Mouse (Mus musculus): ENCODE results near the gene Pde4d. TPM values are rescaled to one million over a fixed set of nuclear protein-coding genes. Genes with fewer than 3 reads are reported as not detected.

Gene Pde4d
- polyA plus RNA-seq, 1 experiment from 2014 or later = 13.0 TPM

DNA sequence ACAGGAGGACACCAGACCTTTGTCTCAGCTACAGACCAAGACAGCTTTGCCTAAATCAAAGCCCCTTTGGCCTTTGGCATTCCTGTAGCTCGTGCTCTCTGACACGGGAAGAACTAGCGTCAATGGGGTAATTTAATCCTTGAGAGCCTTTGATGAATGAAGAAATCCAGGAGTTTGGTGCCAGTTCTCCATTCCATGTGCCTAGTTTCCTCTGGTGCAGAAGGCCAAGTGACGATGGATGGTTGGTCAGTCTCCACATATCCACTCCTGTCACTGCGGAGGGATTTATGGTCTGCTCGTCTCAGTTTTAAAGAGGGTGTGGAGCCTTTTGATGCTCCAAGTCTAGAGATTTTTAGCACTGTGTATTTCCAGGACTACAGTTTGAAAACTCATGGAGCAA, 1036.4 kb downstream of the Pde4d start:
- Histone ChIP-seq H3K27ac (replicated peaks) (no peak overlapping the region), H3K4me3 (ENCODE audit: low read depth, low read length) (no peak overlapping the region), H3K9me3 (ENCODE audit: control insufficient read depth, low read length) (no peaks in the 10 kb centered on the region), H3K4me2 (replicated peaks; ENCODE audit: low read depth) (no peak overlapping the region), H3K36me3 (ENCODE audit: control insufficient read depth, insufficient read depth, low read length) (no peaks in the 10 kb centered on the region), H3K9ac (ENCODE audit: low read length) (no peak overlapping the region), H3K27me3 (ENCODE audit: control insufficient read depth, insufficient read depth, low read length) (no peaks in the 10 kb centered on the region), H3K4me1 (replicated peaks; ENCODE audit: control insufficient read depth, insufficient read depth) (no peaks in the 10 kb centered on the region)
- 66% methylated on average over 6 of the region's 6 CpGs for WGBS
- no peak for TF ChIP-seq EP300 (optimal IDR thresholded peaks at IDR 0.05)
- no peak for TF ChIP-seq CTCF (IDR thresholded peaks at IDR 0.05; ENCODE audit: low read depth)
- DNase-seq (ENCODE audit: low spot score) (no peak), ATAC-seq (ENCODE audit: low FRiP score, low TSS enrichment) (no peak)

DNA sequence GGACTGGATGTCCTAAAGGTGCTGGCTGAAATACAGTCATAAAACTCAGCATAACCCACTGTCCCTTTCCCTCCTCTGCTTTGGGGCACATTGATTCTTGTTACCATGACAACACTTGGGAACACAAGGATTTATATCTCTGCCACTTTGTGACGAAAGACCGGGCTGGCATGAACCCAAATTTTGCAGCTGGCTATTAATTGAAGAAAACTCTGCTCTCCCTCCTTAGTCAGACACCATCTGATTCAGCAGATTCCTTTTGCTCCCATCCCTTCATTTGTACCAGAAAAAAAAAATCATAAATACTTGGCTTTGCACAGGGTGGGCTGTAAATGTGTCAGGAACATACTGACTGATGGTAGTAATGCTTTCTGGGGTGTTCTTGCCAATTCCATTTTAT, 1037.6 kb downstream of the Pde4d start:
- Histone ChIP-seq H3K4me2 (replicated peaks; ENCODE audit: low read depth) (no peak overlapping the region), H3K4me3 (ENCODE audit: low read depth, low read length) (no peak overlapping the region), H3K9ac (ENCODE audit: low read length) (no peak overlapping the region), H3K27me3 (ENCODE audit: control insufficient read depth, insufficient read depth, low read length) (no peaks in the 10 kb centered on the region), H3K9me3 (ENCODE audit: control insufficient read depth, low read length) (no peaks in the 10 kb centered on the region), H3K4me1 (replicated peaks; ENCODE audit: control insufficient read depth, insufficient read depth) (no peaks in the 10 kb centered on the region), H3K36me3 (ENCODE audit: control insufficient read depth, insufficient read depth, low read length) (no peaks in the 10 kb centered on the region), H3K27ac (replicated peaks) (no peak overlapping the region)
- ATAC-seq (ENCODE audit: low FRiP score, low TSS enrichment) (no peak), DNase-seq (ENCODE audit: low spot score) (no peak)
- TF ChIP-seq CTCF (IDR thresholded peaks at IDR 0.05; ENCODE audit: low read depth) = no peak
- no peak for TF ChIP-seq EP300 (optimal IDR thresholded peaks at IDR 0.05)
- WGBS = 43% methylated on average over 2 of the region's 2 CpGs

DNA sequence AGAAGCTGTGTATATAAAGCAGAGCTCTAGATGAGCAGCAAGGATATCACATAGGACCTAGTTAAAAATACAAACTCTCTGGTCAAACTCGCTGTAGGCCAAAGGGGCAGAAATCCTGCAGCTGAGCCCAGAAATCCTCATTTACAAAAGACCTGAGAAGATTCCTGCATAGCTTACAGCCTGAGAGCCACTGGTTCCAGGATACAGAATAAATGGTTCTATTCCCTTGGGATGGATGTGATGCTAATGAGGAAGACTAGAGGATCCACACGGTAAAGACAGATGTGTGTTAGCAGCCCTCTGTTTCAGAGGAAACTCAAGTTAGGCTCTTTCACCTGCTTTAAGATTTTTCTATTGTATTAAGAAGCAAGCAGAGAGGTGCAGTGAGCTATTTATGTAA, 1041.1 kb downstream of the Pde4d start:
- no peak for DNase-seq (ENCODE audit: low spot score)
- Histone ChIP-seq H3K27me3 (ENCODE audit: control insufficient read depth, insufficient read depth, low read length) (no peaks in the 10 kb centered on the region), H3K9me3 (ENCODE audit: control insufficient read depth, low read length) (no peaks in the 10 kb centered on the region), H3K9ac (ENCODE audit: low read length) (no peak overlapping the region), H3K27ac (replicated peaks) (no peak overlapping the region), H3K4me1 (replicated peaks; ENCODE audit: control insufficient read depth, insufficient read depth) (no peaks in the 10 kb centered on the region), H3K4me3 (ENCODE audit: low read depth, low read length) (no peak overlapping the region), H3K4me2 (replicated peaks; ENCODE audit: low read depth) (no peak overlapping the region), H3K36me3 (ENCODE audit: control insufficient read depth, insufficient read depth, low read length) (no peaks in the 10 kb centered on the region)
- 77% methylated on average over 2 of the region's 2 CpGs for WGBS
- no peak for ATAC-seq (ENCODE audit: low FRiP score, low TSS enrichment)
- TF ChIP-seq CTCF (IDR thresholded peaks at IDR 0.05; ENCODE audit: low read depth) = no peak
- TF ChIP-seq EP300 (optimal IDR thresholded peaks at IDR 0.05) = no peak

DNA sequence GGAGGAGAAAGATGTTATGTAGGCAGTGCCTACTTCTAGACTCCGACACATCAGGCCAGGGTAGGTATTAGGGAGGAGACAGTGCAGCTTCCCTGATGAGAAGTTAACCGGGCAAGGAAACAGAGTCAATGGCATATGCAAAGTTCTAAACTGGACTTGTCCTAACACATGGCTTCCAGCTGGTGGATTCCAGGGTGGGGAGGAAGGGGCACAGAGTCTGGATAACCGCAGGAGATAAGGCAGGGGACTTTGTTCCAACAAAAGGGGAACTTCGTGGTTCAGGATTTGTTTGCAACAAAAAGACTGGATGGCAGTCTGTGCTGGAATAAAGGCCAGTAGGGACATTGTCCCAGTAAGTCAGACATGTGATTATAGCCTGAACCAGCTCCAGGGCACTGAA, 1042.1 kb downstream of the Pde4d start:
- no peaks in the 10 kb centered on the region for H3K4me1 ChIP-seq (replicated peaks; ENCODE audit: control insufficient read depth, insufficient read depth)
- H3K27ac ChIP-seq (replicated peaks) = no peak overlapping the region

DNA sequence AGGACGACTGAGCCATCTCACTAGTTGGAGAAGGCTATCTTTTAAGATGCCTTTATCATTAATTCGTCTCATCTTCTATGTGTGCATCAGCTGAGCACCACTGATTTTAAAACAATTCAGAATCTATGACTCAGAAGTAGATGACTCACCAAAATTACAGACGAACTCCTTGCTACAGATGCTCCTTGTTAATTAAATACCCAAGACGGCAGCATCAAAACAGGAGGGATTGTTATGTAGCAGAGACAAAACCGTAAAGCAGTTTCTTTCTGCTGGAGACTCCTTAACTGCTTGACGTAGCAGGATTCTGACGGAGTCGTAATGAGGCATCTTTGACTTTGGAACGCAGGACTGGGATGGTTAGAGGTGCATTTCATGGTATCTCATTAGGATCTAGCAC, 1050.6 kb downstream of the Pde4d start:
- Histone ChIP-seq H3K9ac (ENCODE audit: low read length) (no peak overlapping the region), H3K36me3 (ENCODE audit: control insufficient read depth, insufficient read depth, low read length) (no peaks in the 10 kb centered on the region), H3K4me3 (ENCODE audit: low read depth, low read length) (no peak overlapping the region), H3K4me2 (replicated peaks; ENCODE audit: low read depth) (no peak overlapping the region), H3K9me3 (ENCODE audit: control insufficient read depth, low read length) (no peaks in the 10 kb centered on the region), H3K27ac (replicated peaks) (no peak overlapping the region), H3K4me1 (replicated peaks; ENCODE audit: control insufficient read depth, insufficient read depth) (no peaks in the 10 kb centered on the region), H3K27me3 (ENCODE audit: control insufficient read depth, insufficient read depth, low read length) (no peaks in the 10 kb centered on the region)
- no peak for ATAC-seq (ENCODE audit: low FRiP score, low TSS enrichment)
- no peak for DNase-seq (ENCODE audit: low spot score)
- whole genome bisulfite sequencing = 80% methylated on average over 9 of the region's 9 CpGs
- TF ChIP-seq CTCF (IDR thresholded peaks at IDR 0.05; ENCODE audit: low read depth) (no peak), EP300 (optimal IDR thresholded peaks at IDR 0.05) (no peak)

More for the DNA sequence above, 1042.1 kb downstream of the Pde4d start:
- no peak for TF ChIP-seq EP300 (optimal IDR thresholded peaks at IDR 0.05)
- no peak for TF ChIP-seq CTCF (IDR thresholded peaks at IDR 0.05; ENCODE audit: low read depth)
- DNase-seq (ENCODE audit: low spot score) (no peak), ATAC-seq (ENCODE audit: low FRiP score, low TSS enrichment) (no peak)
- H3K27me3 ChIP-seq (ENCODE audit: control insufficient read depth, insufficient read depth, low read length) = no peaks in the 10 kb centered on the region
- no peaks in the 10 kb centered on the region for H3K36me3 ChIP-seq (ENCODE audit: control insufficient read depth, insufficient read depth, low read length)
- no peaks in the 10 kb centered on the region for H3K9me3 ChIP-seq (ENCODE audit: control insufficient read depth, low read length)
- 51% methylated on average over 4 of the region's 4 CpGs for WGBS
- no peak overlapping the region for H3K4me2 ChIP-seq (replicated peaks; ENCODE audit: low read depth)
- H3K9ac ChIP-seq (ENCODE audit: low read length) = no peak overlapping the region
- no peak overlapping the region for H3K4me3 ChIP-seq (ENCODE audit: low read depth, low read length)

DNA sequence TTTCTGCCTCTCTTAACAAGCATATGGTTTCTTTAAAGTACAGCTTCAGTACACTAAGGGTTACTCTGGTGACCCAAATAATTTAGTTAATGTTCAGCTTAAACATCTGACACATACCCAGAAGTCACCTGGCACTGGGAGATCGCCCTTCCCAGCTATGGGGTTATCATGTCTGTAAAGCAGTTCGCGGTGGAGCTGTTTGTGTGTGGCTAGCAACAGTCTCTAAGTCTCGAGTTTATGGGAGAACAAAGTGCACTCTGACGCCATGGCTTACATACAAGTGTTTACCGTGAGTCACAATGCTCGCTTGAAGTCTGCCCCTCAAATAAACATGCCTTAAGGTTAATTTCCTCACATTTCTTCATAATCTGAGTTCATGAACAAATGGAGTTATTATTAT, 1053.0 kb downstream of the Pde4d start:
- Histone ChIP-seq H3K36me3 (ENCODE audit: control insufficient read depth, insufficient read depth, low read length) (no peaks in the 10 kb centered on the region), H3K27ac (replicated peaks) (no peak overlapping the region), H3K4me1 (replicated peaks; ENCODE audit: control insufficient read depth, insufficient read depth) (no peaks in the 10 kb centered on the region), H3K9ac (ENCODE audit: low read length) (no peak overlapping the region), H3K27me3 (ENCODE audit: control insufficient read depth, insufficient read depth, low read length) (no peaks in the 10 kb centered on the region), H3K4me2 (replicated peaks; ENCODE audit: low read depth) (no peak overlapping the region), H3K9me3 (ENCODE audit: control insufficient read depth, low read length) (no peaks in the 10 kb centered on the region), H3K4me3 (ENCODE audit: low read depth, low read length) (no peak overlapping the region)
- WGBS = 47% methylated on average over 7 of the region's 7 CpGs
- TF ChIP-seq CTCF (IDR thresholded peaks at IDR 0.05; ENCODE audit: low read depth) (no peak), EP300 (optimal IDR thresholded peaks at IDR 0.05) (no peak)
- peak; percentile 79 for DNase-seq (ENCODE audit: low spot score)
- ATAC-seq (ENCODE audit: low FRiP score, low TSS enrichment) = peak; percentile 99

Measured in stomach, postnatal 0 days (tissue).